Mouse (Mus musculus): Measurements from ENCODE around the gene Acad9. TPM values are rescaled to one million over a fixed set of nuclear protein-coding genes. Genes with fewer than 3 reads are reported as not detected.

The Acad9 gene
- total and polyA plus RNA-seq, 3 experiments: 21.9 to 40.2 (median 37.7) TPM

GRCm38 (mm10) chr3:36045086-36045485 is 20.7 kb upstream of the Acad9 start:
- intact Hi-C loops (cut with DNase I): no loop called here
- TF ChIP-seq CTCF (IDR thresholded peaks at IDR 0.05): no peak
- TF ChIP-seq POLR2A (IDR thresholded peaks at IDR 0.05; ENCODE audit: insufficient read depth, low read depth, low read length): no peak
- TF ChIP-seq EP300 (IDR thresholded peaks at IDR 0.05; ENCODE audit: insufficient read depth, low read depth, low read length): no peak
- DNase-seq: no peak

GRCm38 (mm10) chr3:36049106-36049505 is 16.7 kb upstream of the Acad9 start:
- Histone ChIP-seq H3K27ac (no peak overlapping the region), H3K9ac (ENCODE audit: low read depth, low read length) (no peak overlapping the region), H3K4me1 (ENCODE audit: control insufficient read depth, insufficient read depth, low read length) (no peaks in the 10 kb centered on the region), H3K4me3 (no peak overlapping the region), H3K79me2 (replicated peaks; ENCODE audit: control insufficient read depth, insufficient read depth, low read length) (no peaks in the 10 kb centered on the region), H3K36me3 (ENCODE audit: control insufficient read depth, insufficient read depth, low read length) (no peaks in the 10 kb centered on the region), H3K27me3 (ENCODE audit: control insufficient read depth, insufficient read depth, low read length) (no peaks in the 10 kb centered on the region)
- no peak for DNase-seq
- TF ChIP-seq EP300 (IDR thresholded peaks at IDR 0.05; ENCODE audit: insufficient read depth, low read depth, low read length) (no peak), CTCF (IDR thresholded peaks at IDR 0.05) (no peak), POLR2A (IDR thresholded peaks at IDR 0.05; ENCODE audit: insufficient read depth, low read depth, low read length) (no peak)
- intact Hi-C loops (cut with DNase I): no loop called here
- 49% methylated on average over 1 of the region's 1 CpGs for WGBS

More at GRCm38 (mm10) chr3:36045086-36045485, 20.7 kb upstream of the Acad9 start:
- no peaks in the 10 kb centered on the region for H3K36me3 ChIP-seq (ENCODE audit: control insufficient read depth, insufficient read depth, low read length)
- no peak overlapping the region for H3K4me3 ChIP-seq
- H3K4me1 ChIP-seq (ENCODE audit: control insufficient read depth, insufficient read depth, low read length): no peaks in the 10 kb centered on the region
- 68% methylated on average over 4 of the region's 4 CpGs for WGBS
- no peaks in the 10 kb centered on the region for H3K27me3 ChIP-seq (ENCODE audit: control insufficient read depth, insufficient read depth, low read length)
- no peak overlapping the region for H3K9ac ChIP-seq (ENCODE audit: low read depth, low read length)
- H3K27ac ChIP-seq: no peak overlapping the region
- no peaks in the 10 kb centered on the region for H3K79me2 ChIP-seq (replicated peaks; ENCODE audit: control insufficient read depth, insufficient read depth, low read length)

- Histone ChIP-seq H3K27me3 (ENCODE audit: control insufficient read depth, insufficient read depth, low read length) (no peaks in the 10 kb centered on the region), H3K27ac (no peak within 1 kb of the TSS), H3K36me3 (ENCODE audit: control insufficient read depth, insufficient read depth, low read length) (no peaks in the 10 kb centered on the region), H3K79me2 (replicated peaks; ENCODE audit: control insufficient read depth, insufficient read depth, low read length) (no peaks in the 10 kb centered on the region), H3K9ac (ENCODE audit: low read depth, low read length) (no peak within 1 kb of the TSS), H3K4me1 (ENCODE audit: control insufficient read depth, insufficient read depth, low read length) (no peaks in the 10 kb centered on the region), H3K4me3 (no peak within 1 kb of the TSS)
- no peak for DNase-seq
- TF ChIP-seq EP300 (IDR thresholded peaks at IDR 0.05; ENCODE audit: insufficient read depth, low read depth, low read length) (no peak), POLR2A (IDR thresholded peaks at IDR 0.05; ENCODE audit: insufficient read depth, low read depth, low read length) (no peak), CTCF (IDR thresholded peaks at IDR 0.05) (no peak)
- intact Hi-C loops (cut with DNase I): no loop called here
- whole genome bisulfite sequencing: 85% methylated on average over 6 of the region's 6 CpGs
Observed at GRCm38 (mm10) chr3:36053447-36053846, 12.3 kb upstream of the Acad9 start, which contains the start of gene Ccdc144b. TSS of gene Ccdc144b (minus strand) at chr3:36053547.

GRCm38 (mm10) chr3:36060096-36060850 is 5.5 kb upstream of the Acad9 start:
- no peak overlapping the region for H3K4me3 ChIP-seq
- TF ChIP-seq POLR2A (IDR thresholded peaks at IDR 0.05; ENCODE audit: insufficient read depth, low read depth, low read length): no peak
- peak; percentile 81 for TF ChIP-seq CTCF (IDR thresholded peaks at IDR 0.05)
- 0 out of 2 replicates have a peak, but pooled peaks have one; percentile 26 for TF ChIP-seq EP300 (IDR thresholded peaks at IDR 0.05; ENCODE audit: insufficient read depth, low read depth, low read length)
- peak; percentile 54 to 69 for DNase-seq
- H3K27me3 ChIP-seq (ENCODE audit: control insufficient read depth, insufficient read depth, low read length): no peaks in the 10 kb centered on the region
- H3K9ac ChIP-seq (ENCODE audit: low read depth, low read length): no peak overlapping the region
- H3K4me1 ChIP-seq (ENCODE audit: control insufficient read depth, insufficient read depth, low read length): no peaks in the 10 kb centered on the region; the same call in 1 of the 2 replicates
- no peaks in the 10 kb centered on the region for H3K79me2 ChIP-seq (replicated peaks; ENCODE audit: control insufficient read depth, insufficient read depth, low read length)
- H3K36me3 ChIP-seq (ENCODE audit: control insufficient read depth, insufficient read depth, low read length): no peaks in the 10 kb centered on the region
- no peak overlapping the region for H3K27ac ChIP-seq
- WGBS: 31% methylated on average over 8 of the region's 8 CpGs
- intact Hi-C loops (cut with DNase I): loop anchor here (1.0 to 10.0 kb wide), 4 partner anchors 88 to 515 kb away; partner anchors contain the start of genes 1810062G17Rik, Anxa5 and Ccna2

- H3K4me1 ChIP-seq (ENCODE audit: control insufficient read depth, insufficient read depth, low read length): peaks cover 6% of the 10 kb centered on the region
- H3K4me3 ChIP-seq: no peak overlapping the region
- no peak overlapping the region for H3K9ac ChIP-seq (ENCODE audit: low read depth, low read length)
- intact Hi-C loops (cut with DNase I): loop anchor here (2.0 to 10.0 kb wide), 6 partner anchors 64 to 510 kb away; partner anchors contain the start of genes 1810062G17Rik, Anxa5, Atp11b and Ccna2
- no peak for TF ChIP-seq POLR2A (IDR thresholded peaks at IDR 0.05; ENCODE audit: insufficient read depth, low read depth, low read length)
- H3K27ac ChIP-seq: no peak overlapping the region
- no peaks in the 10 kb centered on the region for H3K27me3 ChIP-seq (ENCODE audit: control insufficient read depth, insufficient read depth, low read length)
- H3K79me2 ChIP-seq (replicated peaks; ENCODE audit: control insufficient read depth, insufficient read depth, low read length): no peaks in the 10 kb centered on the region; the same call in 1 of the 2 replicates
- 92% methylated on average over 1 of the region's 1 CpGs for WGBS
- H3K36me3 ChIP-seq (ENCODE audit: control insufficient read depth, insufficient read depth, low read length): peaks cover 3% of the 10 kb centered on the region; the same call in 1 of the 2 replicates
- no peak for DNase-seq
Observed at GRCm38 (mm10) chr3:36064592-36065061, 1.2 kb upstream of the Acad9 start.

- Histone ChIP-seq H3K36me3 (ENCODE audit: control insufficient read depth, insufficient read depth, low read length) (peaks cover 3% of the 10 kb centered on the region; the same call in 1 of the 2 replicates), H3K27me3 (ENCODE audit: control insufficient read depth, insufficient read depth, low read length) (no peaks in the 10 kb centered on the region), H3K9ac (ENCODE audit: low read depth, low read length) (no peak overlapping the region), H3K4me3 (peak overlapping the region; percentile 77), H3K27ac (peak overlapping the region; percentile 76; the same call in 1 of the 2 replicates), H3K4me1 (ENCODE audit: control insufficient read depth, insufficient read depth, low read length) (peaks cover 6% of the 10 kb centered on the region), H3K79me2 (replicated peaks; ENCODE audit: control insufficient read depth, insufficient read depth, low read length) (no peaks in the 10 kb centered on the region; the same call in 1 of the 2 replicates)
- 95% methylated on average over 2 of the region's 2 CpGs for WGBS
- DNase-seq: no peak
- intact Hi-C loops (cut with DNase I): loop anchor here (2.0 to 10.0 kb wide), 5 partner anchors 64 to 510 kb away; partner anchors contain the start of genes 1810062G17Rik, Anxa5, Atp11b and Ccna2
- TF ChIP-seq EP300 (IDR thresholded peaks at IDR 0.05; ENCODE audit: insufficient read depth, low read depth, low read length) (no peak), CTCF (IDR thresholded peaks at IDR 0.05) (no peak), POLR2A (IDR thresholded peaks at IDR 0.05; ENCODE audit: insufficient read depth, low read depth, low read length) (no peak)
Observed at GRCm38 (mm10) chr3:36065166-36065565, 613 bp upstream of the Acad9 start.

Data from heart, adult 2 months (tissue).